Mouse (Mus musculus) liver, adult (tissue): ENCODE measurements around the gene Dapk2.

Source experiments
- GATA4 ChIP-seq: IDR thresholded peaks from 2 replicates; pipeline ENCODE4 v1.6.1; 2014; ENCODE audit warnings: mild to moderate bottlenecking, low read length; ENCODE audit not compliant: insufficient replicate concordance

Gene Dapk2

DNA sequence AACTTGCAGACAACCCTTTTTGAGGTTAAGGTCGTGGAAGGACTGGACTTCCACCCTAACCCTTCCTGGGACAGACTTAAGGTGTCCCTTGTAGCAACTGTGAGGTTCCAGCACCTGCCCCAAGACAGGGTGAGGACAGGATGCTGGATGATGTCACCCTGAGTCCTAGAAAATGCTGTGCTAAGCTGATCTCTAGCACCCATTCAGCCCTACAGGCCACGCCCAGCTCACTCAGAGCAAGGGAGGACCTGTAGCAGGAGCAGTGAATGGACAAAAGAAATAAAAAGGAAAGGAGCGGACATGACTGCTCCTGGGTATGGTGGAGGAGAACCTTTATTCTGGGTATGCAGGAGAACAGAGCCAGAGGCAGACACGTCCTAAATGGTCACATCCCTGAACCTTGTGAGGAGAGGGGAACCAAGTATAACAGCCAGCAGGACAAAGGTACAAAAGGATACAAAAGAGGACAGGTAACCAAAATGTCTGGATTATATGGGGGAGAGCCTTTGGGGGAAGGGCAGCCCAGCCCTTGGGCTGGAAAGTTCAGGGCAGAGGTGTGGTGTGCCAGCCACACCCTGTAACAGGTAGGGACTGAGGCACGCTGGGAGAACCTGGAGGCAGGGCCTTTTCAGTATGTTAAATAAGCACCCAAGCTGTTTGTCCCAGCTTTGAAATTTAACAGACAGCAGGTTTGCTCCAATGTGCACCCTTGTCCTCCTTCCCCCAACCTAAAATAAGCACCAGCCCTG lies 67.9 kb downstream of the Dapk2 start:
- TF ChIP-seq GATA4, result no peak

DNA sequence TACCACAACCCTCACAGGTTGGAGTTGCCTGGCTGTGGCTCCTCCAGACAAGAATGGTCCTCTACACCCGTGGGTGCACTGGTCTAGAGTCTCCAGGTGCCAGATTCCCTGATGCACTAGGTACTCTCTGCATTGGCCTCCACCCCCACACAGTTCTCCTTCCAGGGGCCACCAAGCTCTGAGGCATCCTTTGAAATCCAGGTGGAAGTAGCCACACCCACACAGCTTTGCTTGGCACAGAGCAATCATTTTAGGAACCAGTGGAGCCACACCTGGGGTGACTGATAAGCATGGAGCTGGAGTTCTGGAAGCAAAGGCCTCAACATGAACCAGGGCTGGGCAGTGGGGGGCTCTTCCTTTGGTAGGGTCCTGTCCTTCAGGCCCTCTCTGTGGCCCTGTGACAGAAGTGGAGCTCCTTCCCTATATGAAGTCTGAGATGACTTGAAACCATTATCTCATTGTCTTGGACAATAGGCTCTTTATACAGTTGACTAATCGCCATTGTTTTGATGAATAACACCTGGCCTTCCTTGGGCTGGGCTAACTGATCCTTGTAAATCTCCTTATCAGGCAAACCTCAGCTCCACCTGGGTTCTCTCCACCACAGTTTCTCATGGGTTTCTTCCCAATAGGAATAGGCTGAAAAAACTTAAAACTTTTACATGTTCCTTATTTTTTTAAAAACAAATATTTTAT lies 70.6 kb downstream of the Dapk2 start:
- TF ChIP-seq GATA4, result no peak

DNA sequence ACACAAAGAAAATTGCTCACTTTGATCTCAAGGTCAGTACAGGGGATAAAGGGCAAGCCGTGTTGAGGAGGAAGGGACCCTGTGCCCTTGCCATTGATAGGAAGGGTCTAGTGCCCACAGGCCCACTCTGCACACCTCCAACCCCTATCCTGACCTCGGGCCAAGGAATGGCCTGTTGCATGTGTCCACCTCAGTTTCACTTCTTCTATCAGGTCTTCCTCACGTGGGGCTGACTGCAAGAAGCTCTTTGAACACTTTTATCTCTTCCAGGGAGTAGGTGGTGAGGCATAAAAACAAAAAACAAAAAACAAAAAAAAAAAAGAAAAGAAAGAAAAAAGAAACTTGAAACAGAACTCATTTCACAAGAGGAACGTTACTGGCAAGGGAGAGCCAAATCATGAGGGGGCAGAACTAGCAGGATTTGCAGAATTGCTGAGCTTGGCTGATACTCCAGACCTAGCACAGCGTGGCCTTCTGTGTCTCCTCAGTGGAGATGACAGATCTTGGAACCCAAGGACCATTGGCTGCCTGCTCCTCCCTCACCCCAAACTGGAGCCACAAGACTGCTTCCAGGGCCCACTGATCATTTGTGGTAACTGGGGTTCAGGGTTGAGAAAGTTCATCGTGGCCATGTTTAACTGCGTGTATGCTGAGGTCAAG lies 73.9 kb downstream of the Dapk2 start:
- TF ChIP-seq GATA4, result no peak

DNA sequence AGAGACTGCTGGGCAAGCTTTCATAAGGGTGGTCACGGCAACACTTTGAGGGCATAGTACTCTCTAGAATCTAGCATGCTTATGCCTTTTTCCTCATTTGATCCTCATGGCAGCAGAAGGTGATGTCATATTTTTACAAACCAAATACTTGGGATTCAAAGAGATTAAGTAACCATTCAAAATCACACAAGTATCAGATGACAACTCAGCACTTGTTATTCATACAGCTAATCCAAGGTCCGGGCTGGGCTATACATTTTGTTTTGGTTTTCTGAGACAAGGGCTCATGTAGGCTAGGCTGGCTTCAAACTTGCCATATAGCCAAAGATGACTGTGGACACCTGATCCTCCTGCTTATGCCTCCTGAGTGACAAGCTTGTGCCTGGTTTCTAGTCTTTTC lies 78.6 kb downstream of the Dapk2 start:
- no peak for TF ChIP-seq GATA4

DNA sequence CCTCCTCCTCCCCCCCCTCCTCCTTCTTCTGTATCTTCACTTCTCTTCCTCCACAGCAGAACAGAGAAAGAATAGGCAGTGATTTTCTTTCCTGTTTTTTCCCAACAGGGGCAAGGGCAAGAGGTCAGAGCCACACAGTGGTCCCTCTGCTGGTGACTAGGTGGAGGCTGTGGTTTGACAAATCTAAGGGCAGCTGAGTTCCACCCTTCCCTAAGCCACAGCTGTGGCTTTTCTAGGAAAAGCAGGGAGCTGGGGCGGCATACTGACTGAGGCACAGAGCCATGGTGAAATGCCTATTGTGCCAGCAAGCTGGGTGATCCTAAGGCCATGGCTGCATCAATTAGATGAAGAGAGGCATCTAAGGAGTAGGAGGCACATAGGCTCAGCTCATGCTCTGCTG lies 79.7 kb downstream of the Dapk2 start:
- no peak for TF ChIP-seq GATA4

DNA sequence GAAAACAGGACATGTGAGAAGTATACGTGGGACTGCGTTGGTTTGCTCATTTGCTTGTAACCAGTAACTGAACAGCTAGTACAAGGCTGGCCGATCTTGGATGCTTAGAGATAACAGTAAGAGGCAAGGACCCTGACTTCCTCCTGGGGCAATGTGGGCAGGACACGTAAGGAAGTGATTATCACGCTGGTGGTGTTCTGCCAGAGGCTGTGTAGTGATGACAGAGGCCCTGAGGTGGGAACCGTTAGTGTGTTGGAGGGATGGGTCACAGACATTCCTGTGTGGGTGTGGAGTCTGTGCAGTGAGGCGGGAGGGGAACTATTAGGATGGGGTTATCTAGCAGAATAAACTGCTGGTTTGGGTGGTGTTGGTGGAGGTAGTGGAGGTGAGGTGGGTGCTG lies 81.2 kb downstream of the Dapk2 start:
- TF ChIP-seq GATA4, result no peak

DNA sequence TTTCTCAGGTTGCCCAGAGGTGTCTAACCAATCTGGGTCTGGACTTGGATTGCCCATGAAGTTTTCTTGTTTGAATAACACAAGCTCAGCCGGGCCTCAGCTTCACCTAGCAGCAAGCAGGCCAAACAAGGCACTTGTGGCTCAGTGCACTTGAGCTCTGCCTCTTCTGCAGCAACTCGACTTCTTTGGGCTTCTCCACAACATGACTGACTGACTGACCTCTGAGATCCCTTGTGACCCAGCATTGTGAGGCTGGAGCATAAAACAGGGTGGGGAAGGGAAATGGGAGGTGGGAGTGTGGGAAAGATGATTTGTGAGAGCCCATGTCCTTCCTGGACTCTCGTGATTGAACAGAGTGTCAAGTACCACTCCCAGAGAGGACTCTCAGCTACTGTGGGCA lies 81.7 kb downstream of the Dapk2 start:
- no peak for TF ChIP-seq GATA4

DNA sequence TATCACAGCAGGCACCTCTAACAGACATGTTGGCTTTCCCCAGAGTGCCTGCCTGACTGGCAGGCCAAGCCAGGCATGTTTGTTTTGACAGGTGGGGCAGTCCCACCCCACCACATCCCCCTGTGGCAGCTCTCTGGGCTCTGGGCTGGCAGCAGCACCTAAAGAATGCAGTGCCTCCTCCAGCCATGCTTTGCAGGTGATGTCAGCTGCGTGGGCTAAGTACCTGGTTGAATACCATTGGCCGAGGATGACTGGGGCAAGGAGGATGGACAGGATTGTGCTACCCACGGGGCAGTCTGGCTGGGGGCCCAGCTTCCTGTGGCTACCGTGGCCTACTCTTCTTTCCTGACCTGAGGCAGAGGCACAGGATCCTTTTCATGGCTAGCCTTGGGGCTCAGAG lies 82.5 kb downstream of the Dapk2 start:
- TF ChIP-seq GATA4, result no peak

DNA sequence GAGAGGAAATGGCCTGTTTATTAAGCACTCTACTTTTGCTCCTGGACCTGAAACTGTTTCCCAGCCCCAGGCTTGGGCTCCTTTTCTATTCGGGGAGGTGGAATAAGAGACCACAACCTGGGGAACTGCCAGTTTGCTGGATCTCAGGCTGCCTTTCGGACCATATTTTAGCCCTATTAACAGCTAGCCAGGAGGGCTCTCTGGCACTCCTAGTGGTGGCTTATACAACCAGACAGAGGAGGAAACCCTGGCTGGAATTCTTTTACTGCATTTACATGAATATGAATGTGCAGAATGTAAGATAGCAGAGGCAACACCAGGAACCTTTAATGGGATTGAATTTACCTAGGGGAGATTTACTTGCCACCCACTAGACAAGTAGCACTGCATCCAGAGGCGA lies 83.0 kb downstream of the Dapk2 start:
- no peak for TF ChIP-seq GATA4

DNA sequence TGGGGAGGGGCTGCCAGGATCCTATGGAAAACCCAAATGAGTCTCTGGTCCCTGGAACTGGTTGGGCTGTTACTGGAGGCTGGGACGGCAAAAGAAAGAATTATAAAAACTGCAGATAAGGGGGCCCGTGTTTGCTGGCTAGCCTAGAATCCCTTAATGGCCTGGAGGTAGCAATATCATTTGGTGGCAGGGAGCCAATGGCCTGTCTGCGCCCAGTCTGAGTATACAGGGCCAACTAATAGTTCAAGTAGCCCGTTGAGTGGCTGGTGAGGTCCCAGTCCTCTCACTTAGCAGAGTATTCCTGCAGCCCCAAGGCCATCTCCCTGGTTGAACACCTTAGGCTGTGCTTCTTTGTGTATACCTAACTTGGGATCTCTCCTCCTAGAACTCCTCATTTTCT lies 83.7 kb downstream of the Dapk2 start:
- no peak for TF ChIP-seq GATA4

DNA sequence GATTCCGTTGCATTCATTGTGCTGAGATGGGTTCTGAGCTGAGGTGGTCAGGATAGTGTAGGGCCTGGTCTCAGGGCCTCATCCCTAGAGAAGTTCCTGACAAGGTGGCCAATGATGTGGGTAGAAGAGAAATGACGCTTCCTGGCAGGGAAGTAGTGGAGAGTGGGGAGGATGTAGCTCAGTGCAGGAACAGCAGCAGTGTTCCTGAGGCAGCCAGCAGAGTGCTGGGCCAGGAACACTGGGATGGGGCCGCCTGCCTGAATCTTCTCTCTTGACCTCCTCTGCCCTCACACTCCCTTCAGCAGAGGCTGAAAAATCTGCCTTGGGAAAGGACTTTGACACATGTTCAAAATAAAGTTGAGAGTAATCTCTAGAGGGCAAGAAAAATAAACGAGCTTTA lies 85.2 kb downstream of the Dapk2 start:
- TF ChIP-seq GATA4, result no peak

DNA sequence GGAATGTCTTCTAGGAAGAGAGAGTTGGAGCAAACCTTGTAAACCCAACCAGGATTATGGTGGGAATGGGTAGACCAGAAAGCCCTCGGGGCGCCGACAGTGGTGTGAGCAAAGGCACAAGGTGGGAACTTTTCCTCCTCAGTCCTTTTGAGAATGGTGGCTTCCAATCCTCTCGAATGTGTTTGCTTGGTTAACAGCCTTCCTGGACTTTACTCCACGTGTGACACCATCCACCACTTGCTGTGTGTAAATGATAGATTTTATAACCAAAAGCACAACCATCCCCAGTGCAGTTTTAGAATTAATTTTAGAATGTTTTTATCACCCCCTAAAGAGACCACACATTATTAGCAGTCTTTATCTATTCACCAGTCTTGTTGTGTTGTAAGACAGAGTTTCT lies 86.1 kb downstream of the Dapk2 start:
- no peak for TF ChIP-seq GATA4

DNA sequence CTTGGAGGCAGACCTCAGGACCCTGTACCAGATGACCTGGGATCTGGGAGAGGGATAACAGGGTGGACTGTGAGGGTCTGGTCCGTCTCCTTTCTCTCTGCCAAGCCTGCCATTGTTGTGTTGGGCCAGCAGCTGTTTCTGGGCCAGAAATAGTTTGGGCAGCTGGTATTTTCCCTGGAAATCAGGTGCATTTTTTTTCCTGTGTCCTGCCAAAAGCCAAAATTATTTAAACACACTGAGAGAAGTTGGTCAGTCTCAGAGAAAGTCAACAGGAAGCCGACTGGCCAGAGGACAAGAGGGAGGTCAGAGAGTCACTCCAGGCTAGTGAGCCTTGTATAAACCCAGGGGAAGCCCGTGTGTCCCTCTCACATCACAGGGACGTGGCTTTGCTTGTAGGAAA lies 87.7 kb downstream of the Dapk2 start:
- TF ChIP-seq GATA4, result no peak

DNA sequence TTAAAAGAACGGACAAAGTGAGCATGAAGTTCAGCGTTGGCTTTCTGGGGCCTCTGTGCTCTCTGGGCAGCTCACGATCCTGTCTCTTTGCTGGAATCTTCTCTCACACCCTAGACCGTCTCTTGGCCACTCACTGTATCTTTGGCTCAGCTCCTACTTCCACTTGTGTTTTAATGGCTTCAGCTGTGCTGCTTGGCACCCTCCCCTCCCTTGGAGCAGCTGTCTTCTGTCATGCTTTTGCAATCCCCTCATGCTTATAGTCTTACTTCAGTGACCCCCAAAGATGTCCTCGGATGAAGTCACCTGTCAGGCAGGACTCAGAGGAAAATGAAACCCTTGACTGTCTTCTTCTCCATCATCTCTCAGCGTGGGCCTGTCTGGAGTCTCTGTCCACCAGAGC lies 91.3 kb downstream of the Dapk2 start:
- TF ChIP-seq GATA4, result no peak

DNA sequence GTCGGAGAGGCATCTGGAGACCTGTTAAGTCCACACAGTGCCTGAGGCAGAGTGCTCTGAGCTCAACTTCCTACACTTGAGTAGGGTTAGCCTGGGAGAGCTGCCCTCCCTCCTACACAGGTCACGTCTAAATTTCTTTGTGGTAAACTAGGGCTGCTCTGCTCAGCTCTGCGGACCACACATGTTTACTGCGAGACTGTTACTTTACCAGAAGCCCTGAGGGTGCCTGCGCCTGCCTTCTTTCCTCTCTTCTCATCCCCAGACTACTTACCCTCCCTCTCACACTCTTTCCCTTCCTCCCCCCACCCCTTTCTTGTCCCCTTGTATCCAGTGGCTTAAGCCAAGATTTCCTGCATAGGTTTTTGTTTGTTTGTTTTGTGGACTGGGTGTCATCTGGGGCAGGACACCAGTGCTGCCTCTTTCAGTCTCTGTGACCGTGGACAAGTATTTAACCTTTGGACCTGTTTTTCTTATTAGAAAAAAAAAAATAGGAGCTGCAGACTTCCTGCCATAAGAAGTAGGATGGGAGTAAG lies 93.2 kb downstream of the Dapk2 start:
- no peak for TF ChIP-seq GATA4

DNA sequence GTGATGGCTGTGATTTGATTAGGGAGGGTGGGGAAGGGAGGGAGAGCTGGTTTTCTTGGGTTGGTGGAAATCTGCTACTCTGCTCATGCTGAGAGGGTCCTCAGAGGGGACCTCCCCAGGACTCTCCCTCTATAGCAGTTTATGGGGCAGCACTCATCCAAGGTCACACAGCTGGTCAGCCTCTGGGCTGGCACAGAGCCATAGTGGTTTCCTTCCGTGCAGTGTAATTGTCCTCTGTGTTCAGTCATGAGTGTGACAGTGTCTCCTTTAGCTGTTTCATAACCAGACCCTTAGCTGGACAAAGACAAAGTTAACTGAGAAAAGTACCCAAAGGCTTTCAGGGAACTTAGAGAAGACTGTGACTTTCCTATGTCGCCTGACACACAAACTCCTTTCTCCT lies 103.7 kb downstream of the Dapk2 start:
- no peak for TF ChIP-seq GATA4
